Comparison of ENCODE assay signal across 8 mouse cellular contexts in the genomic region with DNA sequence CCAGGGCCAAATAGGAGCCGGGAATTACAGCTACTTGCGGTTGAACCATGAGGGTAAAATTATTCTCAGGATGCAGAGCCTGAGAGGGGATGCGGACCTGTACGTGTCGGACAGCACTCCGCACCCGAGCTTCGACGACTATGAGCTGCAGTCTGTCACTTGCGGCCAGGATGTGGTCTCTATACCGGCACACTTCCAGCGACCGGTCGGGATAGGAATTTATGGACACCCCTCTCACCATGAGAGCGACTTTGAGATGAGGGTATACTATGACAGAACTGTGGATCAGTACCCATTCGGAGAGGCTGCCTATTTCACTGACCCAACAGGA. TPM values are rescaled to one million over a fixed set of nuclear protein-coding genes. Genes with fewer than 3 reads are reported as not detected.
DNase-seq lines count a peak whose midpoint lies in the region; ATAC-seq and TF ChIP-seq lines count a peak whose summit lies in the region.

No protein-coding gene starts in this region.

- no peaks in the 10 kb centered on the region for H3K9me3 ChIP-seq in kidney, embryonic 16.5 days (ENCODE audit: low read length)
- H3K9me3 ChIP-seq in hindbrain, embryonic 13.5 days = no peaks in the 10 kb centered on the region
- no peaks in the 10 kb centered on the region for H3K9me3 ChIP-seq in midbrain, embryonic 10.5 days (replicated peaks)

- TF ChIP-seq CTCF in Patski (IDR thresholded peaks at IDR 0.05) = no peak

- POLR2A ChIA-PET in Patski (lab: Charles Lee) = interaction anchor here (1.0 kb wide), 1 partner anchor 8 kb away, joined by 4 read pairs; no protein-coding TSS in a partner anchor

- H3K4me2 ChIP-seq in kidney, embryonic 16.5 days (replicated peaks; ENCODE audit: low read depth, low read length) = peak overlapping the region; percentile 87
- H3K4me2 ChIP-seq in hindbrain, embryonic 13.5 days = peak overlapping the region; percentile 91

- CTCF ChIA-PET in Patski (lab: Charles Lee) = interaction anchor here (0.8 kb wide), 1 partner anchor 383 kb away, joined by 3 read pairs; no protein-coding TSS in a partner anchor

- peak overlapping the region; percentile 87 for H3K4me3 ChIP-seq in kidney, embryonic 16.5 days (ENCODE audit: low read length)
- peak overlapping the region; percentile 77 for H3K4me3 ChIP-seq in hindbrain, embryonic 13.5 days
- H3K4me3 ChIP-seq in midbrain, embryonic 10.5 days = peak overlapping the region; percentile 77

- H3K4me1 ChIP-seq in kidney, embryonic 16.5 days (ENCODE audit: insufficient read depth, low read length) = peaks cover 13% of the 10 kb centered on the region
- H3K4me1 ChIP-seq in hindbrain, embryonic 13.5 days (replicated peaks) = peaks cover 28% of the 10 kb centered on the region
- H3K4me1 ChIP-seq in midbrain, embryonic 10.5 days = peaks cover 23% of the 10 kb centered on the region

- no peak for ATAC-seq in kidney, embryonic 16.5 days (ENCODE audit: low FRiP score, low TSS enrichment)
- ATAC-seq in Patski = peak; percentile 4
- ATAC-seq in hindbrain, embryonic 13.5 days (ENCODE audit: low FRiP score) = peak; percentile 11; the same call in 1 of the 2 replicates

- no peaks in the 10 kb centered on the region for H3K27me3 ChIP-seq in kidney, embryonic 16.5 days (ENCODE audit: insufficient read depth, low read length)
- H3K27me3 ChIP-seq in Patski = no peaks in the 10 kb centered on the region
- no peaks in the 10 kb centered on the region for H3K27me3 ChIP-seq in hindbrain, embryonic 13.5 days
- no peaks in the 10 kb centered on the region for H3K27me3 ChIP-seq in midbrain, embryonic 10.5 days (ENCODE audit: low read depth, poor library complexity, severe bottlenecking)

- H3K9ac ChIP-seq in kidney, embryonic 16.5 days (replicated peaks; ENCODE audit: low read length) = peak overlapping the region; percentile 84
- H3K9ac ChIP-seq in hindbrain, embryonic 13.5 days = peak overlapping the region; percentile 84

- 13% methylated on average over 16 of the region's 16 CpGs for WGBS in kidney, embryonic 16.5 days
- WGBS in hindbrain, embryonic 13.5 days = 23% methylated on average over 16 of the region's 16 CpGs
- 25% methylated on average over 16 of the region's 16 CpGs for WGBS in midbrain, embryonic 10.5 days

- DNase-seq in kidney, adult 11 months = no peak
- DNase-seq in Patski (ENCODE audit: low read depth, low spot score) = no peak
- no peak for DNase-seq in midbrain, embryonic 10.5 days (ENCODE audit: low spot score)
- no peak for DNase-seq in ovary, postnatal 36 days (ENCODE audit: low spot score)
- DNase-seq in embryo, embryonic 11 days = no peak
- DNase-seq in kidney, postnatal 4 days = no peak

- in situ Hi-C loops in Patski (cut with MboI; ENCODE audit: low pct_unique_long_range_greater_than_20kb) = no loop called here

- peaks cover 11% of the 10 kb centered on the region; the same call in 1 of the 2 replicates for H3K36me3 ChIP-seq in kidney, embryonic 16.5 days (ENCODE audit: insufficient read depth, low read length)
- peaks cover 13% of the 10 kb centered on the region for H3K36me3 ChIP-seq in hindbrain, embryonic 13.5 days
- peaks cover 34% of the 10 kb centered on the region for H3K36me3 ChIP-seq in midbrain, embryonic 10.5 days

- peak overlapping the region; percentile 76 for H3K27ac ChIP-seq in kidney, embryonic 16.5 days (ENCODE audit: low read length)
- peak overlapping the region; percentile 85 for H3K27ac ChIP-seq in hindbrain, embryonic 13.5 days
- peak overlapping the region; percentile 85 for H3K27ac ChIP-seq in midbrain, embryonic 10.5 days (replicated peaks)

RNA-seq across cellular contexts. Expression of a gene that starts 0.7 kb away (rescaled TPM):
- polyA plus RNA-seq in kidney, embryonic 16.5 days (2015; fragmentation: Nextera tagmentation; extraction: Ambion mirVana) = 36.7 and 40.4 TPM in 2 replicates
- polyA plus RNA-seq in Patski (2021) = 31.9 TPM
- polyA plus RNA-seq in hindbrain, embryonic 13.5 days (2015; fragmentation: Nextera tagmentation; extraction: Ambion mirVana) = 31.0 and 32.8 TPM in 2 replicates
- polyA plus RNA-seq in midbrain, embryonic 10.5 days (2016; fragmentation: Nextera tagmentation; extraction: Ambion mirVana) = 29.5 and 33.9 TPM in 2 replicates

RNA-seq across cellular contexts. Expression of a gene that starts 0.7 kb away (rescaled TPM):
- polyA plus RNA-seq in kidney, embryonic 16.5 days (2015; fragmentation: Nextera tagmentation; extraction: Ambion mirVana) = 6.4 and 6.7 TPM in 2 replicates
- 5.7 TPM for polyA plus RNA-seq in Patski (2021)
- polyA plus RNA-seq in hindbrain, embryonic 13.5 days (2015; fragmentation: Nextera tagmentation; extraction: Ambion mirVana) = 8.5 and 12.1 TPM in 2 replicates
- 6.0 and 6.3 TPM in 2 replicates for polyA plus RNA-seq in midbrain, embryonic 10.5 days (2016; fragmentation: Nextera tagmentation; extraction: Ambion mirVana)

RNA-seq across cellular contexts. Expression of a gene that starts 17.4 kb away (rescaled TPM):
- polyA plus RNA-seq in kidney, embryonic 16.5 days (2015; fragmentation: Nextera tagmentation; extraction: Ambion mirVana) = 28.0 and 28.7 TPM in 2 replicates
- 71.5 TPM for polyA plus RNA-seq in Patski (2021)
- 13.7 and 16.3 TPM in 2 replicates for polyA plus RNA-seq in hindbrain, embryonic 13.5 days (2015; fragmentation: Nextera tagmentation; extraction: Ambion mirVana)
- polyA plus RNA-seq in midbrain, embryonic 10.5 days (2016; fragmentation: Nextera tagmentation; extraction: Ambion mirVana) = 22.7 and 27.7 TPM in 2 replicates

RNA-seq across cellular contexts. Expression of a gene that starts 34.6 kb away (rescaled TPM):
- 8.8 and 11.2 TPM in 2 replicates for polyA plus RNA-seq in kidney, embryonic 16.5 days (2015; fragmentation: Nextera tagmentation; extraction: Ambion mirVana)
- 14.5 TPM for polyA plus RNA-seq in Patski (2021)
- polyA plus RNA-seq in hindbrain, embryonic 13.5 days (2015; fragmentation: Nextera tagmentation; extraction: Ambion mirVana) = 10.0 and 12.6 TPM in 2 replicates
- polyA plus RNA-seq in midbrain, embryonic 10.5 days (2016; fragmentation: Nextera tagmentation; extraction: Ambion mirVana) = 10.9 and 13.2 TPM in 2 replicates

RNA-seq across cellular contexts. Expression of a gene that starts 34.9 kb away (rescaled TPM):
- 0.73 TPM in 1 of 2 replicates, not detected in the other for polyA plus RNA-seq in kidney, embryonic 16.5 days (2015; fragmentation: Nextera tagmentation; extraction: Ambion mirVana)
- not detected for polyA plus RNA-seq in Patski (2021)
- 1.3 and 1.6 TPM in 2 replicates for polyA plus RNA-seq in hindbrain, embryonic 13.5 days (2015; fragmentation: Nextera tagmentation; extraction: Ambion mirVana)
- 0.42 and 1.7 TPM in 2 replicates for polyA plus RNA-seq in midbrain, embryonic 10.5 days (2016; fragmentation: Nextera tagmentation; extraction: Ambion mirVana)
